Mouse (Mus musculus) stomach, embryonic 16.5 days (tissue): ENCODE results near the gene Vezt. TPM values are rescaled to one million over a fixed set of nuclear protein-coding genes. Genes with fewer than 3 reads are reported as not detected.
A peak's percentile ranks its signal among the peaks of the same experiment; 100 is the strongest.

Experiments
- ATAC-seq: fragments of 200-750 bp; cut with Nextera tagmentation; 2 replicates; pipeline ENCODE4 v1.8.0; 2017; ENCODE audit warnings: moderate number of reproducible peaks, moderate TSS enrichment; ENCODE audit not compliant: insufficient read depth, low FRiP score
- H3K27ac ChIP-seq: fragments of 300-500 bp; sonication (generic); 2 replicates; pipeline ENCODE4 v1.5.1; 2014; ENCODE audit warnings: low read length
- H3K27me3 ChIP-seq: fragments of 300-500 bp; sonication (generic); 2 replicates; pipeline ENCODE4 v1.6.1; 2014; ENCODE audit warnings: low read length, control low read depth, mixed read lengths; ENCODE audit not compliant: control insufficient read depth, insufficient read depth
- H3K36me3 ChIP-seq: fragments of 300-500 bp; sonication (generic); 2 replicates; pipeline ENCODE4 v1.6.1; 2014; ENCODE audit warnings: low read length; ENCODE audit not compliant: control insufficient read depth, insufficient read depth
- H3K4me1 ChIP-seq: fragments of 300-500 bp; sonication (generic); 2 replicates; pipeline ENCODE4 v1.6.1; 2014; ENCODE audit warnings: low read length, control low read depth, mixed read lengths; ENCODE audit not compliant: control insufficient read depth, insufficient read depth
- H3K4me2 ChIP-seq: fragments of 300-500 bp; sonication (generic); 2 replicates; pipeline ENCODE4 v1.6.1; 2014; ENCODE audit warnings: low read depth, low read length, mixed read lengths
- H3K4me3 ChIP-seq: fragments of 300-500 bp; sonication (generic); replicated peaks from 2 replicates; pipeline ENCODE4 v1.5.1; 2014; ENCODE audit warnings: mild to moderate bottlenecking, low read length
- H3K9ac ChIP-seq: fragments of 300-500 bp; sonication (generic); 2 replicates; pipeline ENCODE4 v1.6.1; 2014; ENCODE audit warnings: low read length
- H3K9me3 ChIP-seq: fragments of 300-500 bp; sonication (generic); replicated peaks from 2 replicates; pipeline ENCODE4 v1.6.1; 2016; ENCODE audit warnings: low read length, control low read depth; ENCODE audit not compliant: control insufficient read depth
- WGBS: fragments of 180-500 bp; shearing (Covaris S2); extraction: QIAGEN DNeasy Blood & Tissue Kit; methylation state at CpG from one replicate; pipeline ENCODE4 v1.1.7; 2014; 5-methylcytosine and 5-hydroxymethylcytosine counted together
- polyA plus RNA-seq: library from polyadenylated mRNA; unstranded; fragments of >200 nt; fragmentation: Nextera tagmentation; extraction: Ambion mirVana; gene quantifications from 2 replicates; pipeline ENCODE4 v1.2.1, GENCODE M21; 2015

Vezt gene
- polyA plus RNA-seq, 1 experiment from 2014 or later, result 27.4 TPM

- H3K4me1 ChIP-seq, result peaks cover 5% of the 10 kb centered on the region; the same call in 1 of the 2 replicates
- H3K36me3 ChIP-seq, result no peaks in the 10 kb centered on the region
These were observed 85.7 kb downstream of the Vezt start for GRCm38 (mm10) chr10:93949921-93950320.

GRCm38 (mm10) chr10:93945843-93946499 is 89.6 kb downstream of the Vezt start:
- 45% methylated on average over 9 of the region's 9 CpGs for WGBS
- no peak overlapping the region for H3K9ac ChIP-seq
- H3K27me3 ChIP-seq, result no peaks in the 10 kb centered on the region
- ATAC-seq, result no peak
- H3K36me3 ChIP-seq, result no peaks in the 10 kb centered on the region
- H3K4me2 ChIP-seq, result peak overlapping the region; percentile 16; the same call in 1 of the 2 replicates
- H3K4me1 ChIP-seq, result peaks cover 18% of the 10 kb centered on the region
- H3K9me3 ChIP-seq, result no peaks in the 10 kb centered on the region
- H3K27ac ChIP-seq, result no peak overlapping the region
- H3K4me3 ChIP-seq, result no peak overlapping the region

More at GRCm38 (mm10) chr10:93949921-93950320, 85.7 kb downstream of the Vezt start:
- ATAC-seq, result no peak
- no peak overlapping the region for H3K27ac ChIP-seq
- no peaks in the 10 kb centered on the region for H3K27me3 ChIP-seq
- 90% methylated on average over 2 of the region's 2 CpGs for WGBS
- H3K9ac ChIP-seq, result no peak overlapping the region
- no peak overlapping the region for H3K4me2 ChIP-seq
- H3K4me3 ChIP-seq, result no peak overlapping the region
- no peaks in the 10 kb centered on the region for H3K9me3 ChIP-seq

- WGBS, result 17% methylated on average over 4 of the region's 4 CpGs
- Histone ChIP-seq H3K4me2 (peak overlapping the region; percentile 16; the same call in 1 of the 2 replicates), H3K36me3 (no peaks in the 10 kb centered on the region), H3K27ac (0 out of 2 replicates have a peak overlapping the region, but pooled peaks have one; percentile 6), H3K4me1 (peaks cover 18% of the 10 kb centered on the region), H3K9me3 (no peaks in the 10 kb centered on the region), H3K9ac (no peak overlapping the region; the same call in 1 of the 2 replicates), H3K27me3 (no peaks in the 10 kb centered on the region), H3K4me3 (no peak overlapping the region)
- peak; percentile 57; the same call in 1 of the 2 replicates for ATAC-seq
These were observed 90.3 kb downstream of the Vezt start for GRCm38 (mm10) chr10:93945364-93945763.

GRCm38 (mm10) chr10:93944241-93944640 is 91.4 kb downstream of the Vezt start:
- Histone ChIP-seq H3K9ac (no peak overlapping the region; the same call in 1 of the 2 replicates), H3K27ac (no peak overlapping the region; the same call in 1 of the 2 replicates), H3K4me2 (no peak overlapping the region), H3K4me1 (peaks cover 18% of the 10 kb centered on the region), H3K27me3 (no peaks in the 10 kb centered on the region), H3K36me3 (no peaks in the 10 kb centered on the region), H3K9me3 (no peaks in the 10 kb centered on the region), H3K4me3 (no peak overlapping the region)
- WGBS, result 38% methylated on average over 5 of the region's 5 CpGs
- peak; percentile 52; the same call in 1 of the 2 replicates for ATAC-seq

- Histone ChIP-seq H3K27me3 (no peaks in the 10 kb centered on the region), H3K27ac (no peak overlapping the region), H3K4me2 (no peak overlapping the region), H3K36me3 (no peaks in the 10 kb centered on the region), H3K4me3 (no peak overlapping the region), H3K4me1 (peaks cover 15% of the 10 kb centered on the region), H3K9me3 (no peaks in the 10 kb centered on the region), H3K9ac (no peak overlapping the region)
- WGBS, result 78% methylated on average over 5 of the region's 5 CpGs
- ATAC-seq, result no peak
These were observed 95.3 kb downstream of the Vezt start for GRCm38 (mm10) chr10:93940279-93940678.

GRCm38 (mm10) chr10:93939676-93940075 is 95.9 kb downstream of the Vezt start:
- no peaks in the 10 kb centered on the region for H3K9me3 ChIP-seq
- H3K27ac ChIP-seq, result no peak overlapping the region
- 76% methylated on average over 8 of the region's 8 CpGs for WGBS
- H3K9ac ChIP-seq, result no peak overlapping the region
- H3K4me2 ChIP-seq, result no peak overlapping the region
- H3K4me1 ChIP-seq, result peaks cover 10% of the 10 kb centered on the region
- no peaks in the 10 kb centered on the region for H3K36me3 ChIP-seq
- H3K4me3 ChIP-seq, result no peak overlapping the region
- H3K27me3 ChIP-seq, result no peaks in the 10 kb centered on the region
- no peak for ATAC-seq

- H3K4me1 ChIP-seq, result peaks cover 6% of the 10 kb centered on the region; the same call in 1 of the 2 replicates
- 88% methylated on average over 20 of the region's 20 CpGs for WGBS
- no peak overlapping the region for H3K9ac ChIP-seq
- no peak overlapping the region for H3K4me2 ChIP-seq
- no peaks in the 10 kb centered on the region for H3K27me3 ChIP-seq
- H3K9me3 ChIP-seq, result no peaks in the 10 kb centered on the region
- H3K27ac ChIP-seq, result no peak overlapping the region
- ATAC-seq, result no peak
- H3K4me3 ChIP-seq, result no peak overlapping the region
- no peaks in the 10 kb centered on the region for H3K36me3 ChIP-seq
These were observed 96.8 kb downstream of the Vezt start for GRCm38 (mm10) chr10:93938844-93939271.

GRCm38 (mm10) chr10:93933980-93934379 is 101.6 kb downstream of the Vezt start:
- 28% methylated on average over 9 of the region's 9 CpGs for WGBS
- Histone ChIP-seq H3K27me3 (no peaks in the 10 kb centered on the region), H3K4me2 (no peak overlapping the region; the same call in 1 of the 2 replicates), H3K9ac (no peak overlapping the region), H3K36me3 (no peaks in the 10 kb centered on the region), H3K4me3 (no peak overlapping the region), H3K4me1 (peaks cover 7% of the 10 kb centered on the region; the same call in 1 of the 2 replicates), H3K27ac (peak overlapping the region; percentile 26; the same call in 1 of the 2 replicates), H3K9me3 (no peaks in the 10 kb centered on the region)
- ATAC-seq, result peak; percentile 75; the same call in 1 of the 2 replicates

- Histone ChIP-seq H3K9ac (no peak overlapping the region), H3K4me2 (no peak overlapping the region), H3K27me3 (no peaks in the 10 kb centered on the region), H3K4me3 (no peak overlapping the region), H3K9me3 (no peaks in the 10 kb centered on the region), H3K36me3 (no peaks in the 10 kb centered on the region), H3K27ac (peak overlapping the region; percentile 48), H3K4me1 (peaks cover 7% of the 10 kb centered on the region; the same call in 1 of the 2 replicates)
- WGBS, result 54% methylated on average over 5 of the region's 5 CpGs
- ATAC-seq, result 0 out of 2 replicates have a peak, but pooled peaks have one; percentile 17
These were observed 102.8 kb downstream of the Vezt start for GRCm38 (mm10) chr10:93932861-93933260.
